Mouse (Mus musculus) kidney, adult 2 months (tissue): ENCODE results near the gene Krt6a.

ENCODE experiments used
- CTCF ChIP-seq: fragments of 200-500 bp; conservative IDR thresholded peaks from 2 replicates; pipeline ENCODE4 v1.5.1; 2011; ENCODE audit warnings: low read depth, mild to moderate bottlenecking, control low read depth, low read length, moderate library complexity, mixed read lengths; ENCODE audit not compliant: insufficient read depth, insufficient read length
- POLR2A ChIP-seq: fragments of 200-500 bp; IDR thresholded peaks from one replicate; pipeline ENCODE4 v1.6.1; 2011; ENCODE audit warnings: low read depth, low read length, control low read depth

GRCm38 (mm10) chr15:101688161-101688560 lies 5.9 kb downstream of the Krt6a start:
- TF ChIP-seq CTCF: no peak
- no peak for TF ChIP-seq POLR2A
